Mouse (Mus musculus) heart, adult 2 months (tissue): ENCODE data around the gene Naaladl2. TPM values are rescaled to one million over a fixed set of nuclear protein-coding genes. Genes with fewer than 3 reads are reported as not detected.

ENCODE experiments used
- DNase-seq, 2 experiments: peaks; one replicate each; pipeline ENCODE4 v3.0.0; 2021
- H3K27ac ChIP-seq: fragments of 200-600 bp; 2 replicates; pipeline ENCODE4 v1.8.1; 2022
- H3K27me3 ChIP-seq: fragments of 200-500 bp; 2 replicates; pipeline ENCODE4 v1.6.1; 2012; ENCODE audit warnings: mild to moderate bottlenecking, low read length, inconsistent platforms, mixed read lengths; ENCODE audit not compliant: control insufficient read depth, insufficient read depth
- H3K36me3 ChIP-seq: fragments of 200-500 bp; 2 replicates; pipeline ENCODE4 v1.6.1; 2012; ENCODE audit warnings: low read length, inconsistent platforms; ENCODE audit not compliant: control insufficient read depth, insufficient read depth
- H3K4me1 ChIP-seq: fragments of 200-500 bp; 2 replicates; pipeline ENCODE4 v1.6.1; 2011; ENCODE audit warnings: low read length; ENCODE audit not compliant: control insufficient read depth, insufficient read depth
- H3K4me3 ChIP-seq: fragments of 200-600 bp; 2 replicates; pipeline ENCODE4 v1.8.1; 2022
- H3K79me2 ChIP-seq: fragments of 200-500 bp; replicated peaks from 2 replicates; pipeline ENCODE4 v1.6.1; 2012; ENCODE audit warnings: mild to moderate bottlenecking, inconsistent platforms, low read length, moderate library complexity, mixed read lengths; ENCODE audit not compliant: control insufficient read depth, insufficient read depth
- H3K9ac ChIP-seq: fragments of 200-500 bp; 2 replicates; pipeline ENCODE4 v1.6.1; 2012; ENCODE audit warnings: low read depth, mild to moderate bottlenecking, control low read depth, inconsistent platforms, low read length, mixed read lengths
- CTCF ChIP-seq: fragments of 200-600 bp; IDR thresholded peaks from 2 replicates; pipeline ENCODE4 v1.8.1; 2022; ENCODE audit warnings: antibody characterized with exemption, mild to moderate bottlenecking, moderate library complexity
- EP300 ChIP-seq: fragments of 200-500 bp; IDR thresholded peaks from 2 replicates; pipeline ENCODE4 v1.6.1; 2011; ENCODE audit warnings: low read depth, low read length, control low read depth; ENCODE audit not compliant: insufficient read depth
- POLR2A ChIP-seq: fragments of 200-500 bp; IDR thresholded peaks from 2 replicates; pipeline ENCODE4 v1.6.1; 2011; ENCODE audit warnings: mild to moderate bottlenecking, low read depth, low read length, control low read depth; ENCODE audit not compliant: insufficient read depth
- WGBS: fragments of 180-500 bp; shearing (Covaris S2); methylation state at CpG from one replicate; pipeline ENCODE4 v1.1.7; 2018; 5-methylcytosine and 5-hydroxymethylcytosine counted together
- intact Hi-C: fragments of 180-260 bp; cut with DNase I; formaldehyde crosslinking; loops from one replicate; pipeline ENCODE4 v1.15.1; 2025
- polyA plus RNA-seq: library from polyadenylated mRNA; depleted of rRNA; stranded (reverse); fragments of >200 nt; gene quantifications from 2 replicates; pipeline ENCODE4 v1.2.3, GENCODE M21; 2012
- total RNA-seq, 2 experiments: library from RNA; stranded (reverse); gene quantifications; 2 replicates each; pipeline ENCODE4 v1.2.3; 2021

Naaladl2 gene
- total and polyA plus RNA-seq, 3 experiments: 0.10 to 0.45 (median 0.23) TPM

GRCm38 (mm10) chr3:23865688-23866087 lies 1278.4 kb downstream of the Naaladl2 start:
- no peak for DNase-seq
- H3K79me2 ChIP-seq: no peaks in the 10 kb centered on the region
- no peak overlapping the region for H3K4me3 ChIP-seq
- H3K27ac ChIP-seq: no peak overlapping the region
- no peaks in the 10 kb centered on the region for H3K27me3 ChIP-seq
- no peaks in the 10 kb centered on the region for H3K4me1 ChIP-seq
- 40% methylated on average over 1 of the region's 1 CpGs for WGBS
- H3K36me3 ChIP-seq: no peaks in the 10 kb centered on the region
- H3K9ac ChIP-seq: no peak overlapping the region
- intact Hi-C loops: no loop called here
- no peak for TF ChIP-seq EP300
- TF ChIP-seq CTCF: no peak
- no peak for TF ChIP-seq POLR2A

- Histone ChIP-seq H3K9ac (no peak overlapping the region), H3K36me3 (no peaks in the 10 kb centered on the region), H3K4me1 (no peaks in the 10 kb centered on the region), H3K79me2 (no peaks in the 10 kb centered on the region), H3K27ac (no peak overlapping the region), H3K4me3 (no peak overlapping the region), H3K27me3 (no peaks in the 10 kb centered on the region)
- DNase-seq: no peak
- WGBS: 27% methylated on average over 1 of the region's 1 CpGs
- TF ChIP-seq CTCF (no peak), POLR2A (no peak), EP300 (no peak)
- intact Hi-C loops: no loop called here
These were observed 1286.8 kb downstream of the Naaladl2 start for GRCm38 (mm10) chr3:23857275-23857674.

GRCm38 (mm10) chr3:23817585-23817984 lies 1326.5 kb downstream of the Naaladl2 start:
- H3K9ac ChIP-seq: no peak overlapping the region
- H3K4me3 ChIP-seq: no peak overlapping the region
- DNase-seq: no peak
- no peaks in the 10 kb centered on the region for H3K4me1 ChIP-seq
- H3K36me3 ChIP-seq: no peaks in the 10 kb centered on the region
- no peaks in the 10 kb centered on the region for H3K79me2 ChIP-seq
- no peaks in the 10 kb centered on the region for H3K27me3 ChIP-seq
- TF ChIP-seq POLR2A (no peak), EP300 (no peak), CTCF (no peak)
- no peak overlapping the region for H3K27ac ChIP-seq
- intact Hi-C loops: no loop called here

GRCm38 (mm10) chr3:23758746-23759145 lies 1385.3 kb downstream of the Naaladl2 start:
- no peaks in the 10 kb centered on the region for H3K36me3 ChIP-seq
- WGBS: 64% methylated on average over 1 of the region's 1 CpGs
- DNase-seq: no peak
- H3K27ac ChIP-seq: no peak overlapping the region
- intact Hi-C loops: no loop called here
- no peaks in the 10 kb centered on the region for H3K27me3 ChIP-seq
- no peaks in the 10 kb centered on the region for H3K79me2 ChIP-seq
- TF ChIP-seq CTCF (no peak), POLR2A (no peak), EP300 (no peak)
- no peak overlapping the region for H3K4me3 ChIP-seq
- no peak overlapping the region for H3K9ac ChIP-seq
- no peaks in the 10 kb centered on the region for H3K4me1 ChIP-seq
